Mouse (Mus musculus): Measurements from ENCODE around the gene Msx1. TPM values are rescaled to one million over a fixed set of nuclear protein-coding genes. Genes with fewer than 3 reads are reported as not detected.
"Not testable (repeated sequence)": the region's sequence is repeated elsewhere in the genome, so short reads cannot be mapped to it uniquely, and the experiment has no call there.

The Msx1 gene
- 1 to 10 TPM; 3.7 to 4.3 TPM for total RNA-seq (2021)

- DNase-seq (ENCODE audit: low spot score in 2 of 2): peak; percentile 50 to 54
- intact Hi-C loops (cut with DNase I): loop anchor here (10.0 kb wide), 1 partner anchor 260 kb away; no protein-coding TSS in a partner anchor
Measured at GRCm38 (mm10) chr5:37824461-37824795, at the start of gene Msx1. Msx1 (minus strand) TSS chr5:37824583.

- intact Hi-C loops (cut with DNase I): no loop called here
- no peak for DNase-seq (ENCODE audit: low spot score in 2 of 2)
Measured at GRCm38 (mm10) chr5:37865471-37865870, 41.1 kb upstream of the Msx1 start.

- intact Hi-C loops (cut with DNase I): no loop called here
- DNase-seq (ENCODE audit: low spot score in 2 of 2): no peak
Measured at GRCm38 (mm10) chr5:37864309-37864708, 39.9 kb upstream of the Msx1 start.

GRCm38 (mm10) chr5:37860846-37861245 is 36.5 kb upstream of the Msx1 start:
- no peak for DNase-seq (ENCODE audit: low spot score in 2 of 2)
- intact Hi-C loops (cut with DNase I): no loop called here

GRCm38 (mm10) chr5:37860151-37860721 is 35.9 kb upstream of the Msx1 start:
- intact Hi-C loops (cut with DNase I): no loop called here
- peak; percentile 67 to 69 for DNase-seq (ENCODE audit: low spot score in 2 of 2)

GRCm38 (mm10) chr5:37857763-37858545 is 33.6 kb upstream of the Msx1 start:
- intact Hi-C loops (cut with DNase I): no loop called here
- DNase-seq (ENCODE audit: low spot score in 2 of 2): peak; percentile 9 to 15

GRCm38 (mm10) chr5:37856057-37856456 is 31.7 kb upstream of the Msx1 start:
- no peak for DNase-seq (ENCODE audit: low spot score in 2 of 2)
- intact Hi-C loops (cut with DNase I): no loop called here

GRCm38 (mm10) chr5:37854233-37854632 is 29.9 kb upstream of the Msx1 start:
- intact Hi-C loops (cut with DNase I): no loop called here
- DNase-seq (ENCODE audit: low spot score in 2 of 2): no peak

- intact Hi-C loops (cut with DNase I): no loop called here
- DNase-seq (ENCODE audit: low spot score in 2 of 2): no peak
Measured at GRCm38 (mm10) chr5:37851305-37851982, 27.1 kb upstream of the Msx1 start.

- intact Hi-C loops (cut with DNase I): no loop called here
- DNase-seq (ENCODE audit: low spot score in 2 of 2): no peak
Measured at GRCm38 (mm10) chr5:37848991-37849719, 24.8 kb upstream of the Msx1 start.

- no peak for DNase-seq (ENCODE audit: low spot score in 2 of 2)
- intact Hi-C loops (cut with DNase I): no loop called here
Measured at GRCm38 (mm10) chr5:37836267-37836646, 11.9 kb upstream of the Msx1 start.

- intact Hi-C loops (cut with DNase I): no loop called here
- DNase-seq (ENCODE audit: low spot score in 2 of 2): no peak
Measured at GRCm38 (mm10) chr5:37835590-37836266, 11.3 kb upstream of the Msx1 start.

GRCm38 (mm10) chr5:37832766-37833165 is 8.4 kb upstream of the Msx1 start:
- no peak for DNase-seq (ENCODE audit: low spot score in 2 of 2)
- intact Hi-C loops (cut with DNase I): no loop called here

GRCm38 (mm10) chr5:37832031-37832430 is 7.6 kb upstream of the Msx1 start:
- no peak for DNase-seq (ENCODE audit: low spot score in 2 of 2)
- intact Hi-C loops (cut with DNase I): no loop called here

GRCm38 (mm10) chr5:37830436-37830835 is 6.1 kb upstream of the Msx1 start:
- DNase-seq (ENCODE audit: low spot score in 2 of 2); intact Hi-C loops (cut with DNase I): not testable (repeated sequence)

- intact Hi-C loops (cut with DNase I): loop anchor here (5.0 to 10.0 kb wide), 2 partner anchors 207 to 255 kb away; partner anchors contain the start of gene Stx18
- DNase-seq (ENCODE audit: low spot score in 2 of 2): no peak
Measured at GRCm38 (mm10) chr5:37829926-37830325, 5.5 kb upstream of the Msx1 start.

GRCm38 (mm10) chr5:37829296-37829670 is 4.9 kb upstream of the Msx1 start:
- intact Hi-C loops (cut with DNase I): loop anchor here (5.0 to 10.0 kb wide), 2 partner anchors 208 to 256 kb away; partner anchors contain the start of gene Stx18
- DNase-seq (ENCODE audit: low spot score in 2 of 2): no peak

GRCm38 (mm10) chr5:37828591-37829295 is 4.4 kb upstream of the Msx1 start:
- DNase-seq (ENCODE audit: low spot score in 2 of 2): no peak
- intact Hi-C loops (cut with DNase I): loop anchor here (5.0 to 10.0 kb wide), 2 partner anchors 209 to 256 kb away; partner anchors contain the start of gene Stx18

GRCm38 (mm10) chr5:37828001-37828400 is 3.6 kb upstream of the Msx1 start:
- DNase-seq (ENCODE audit: low spot score in 2 of 2): no peak
- intact Hi-C loops (cut with DNase I): loop anchor here (5.0 to 10.0 kb wide), 2 partner anchors 209 to 257 kb away; partner anchors contain the start of gene Stx18

Measured in left cerebral cortex, postnatal 36 days (tissue).